Mouse (Mus musculus): ENCODE data around the gene Wipi1. TPM values are rescaled to one million over a fixed set of nuclear protein-coding genes. Genes with fewer than 3 reads are reported as not detected.

Gene Wipi1
- total RNA-seq, 1 experiment = 6.6 TPM

- Histone ChIP-seq H3K4me3 (ENCODE audit: insufficient read depth in 1 of 2, low read depth in 1 of 2, low read length in 2 of 2, poor library complexity in 1 of 2, severe bottlenecking in 1 of 2) (no peak overlapping the region), H3K27ac (ENCODE audit: insufficient read depth, low read depth, low read length, poor library complexity, severe bottlenecking) (no peak overlapping the region), H3K36me3 (ENCODE audit: control insufficient read depth, insufficient read depth, low read length, poor library complexity, severe bottlenecking) (no peaks in the 10 kb centered on the region), H3K9me3 (ENCODE audit: control insufficient read depth, insufficient read depth, low read depth, low read length) (no peaks in the 10 kb centered on the region), H3K9ac (ENCODE audit: insufficient read depth, low read depth, low read length, poor library complexity, severe bottlenecking) (no peak overlapping the region), H3K4me1 (ENCODE audit: control insufficient read depth in 2 of 2, insufficient read depth in 2 of 2, low read length in 2 of 2, poor library complexity in 1 of 2) (no peaks in the 10 kb centered on the region; a peak in 1 of 4 replicates)
- TF ChIP-seq HCFC1 (IDR thresholded peaks at IDR 0.05; ENCODE audit: borderline replicate concordance, insufficient read depth, low read length) = no peak
- TF ChIP-seq MAFK (IDR thresholded peaks at IDR 0.05; ENCODE audit: insufficient read depth, low read depth, low read length) = no peak
- TF ChIP-seq ZC3H11A (IDR thresholded peaks at IDR 0.05; ENCODE audit: borderline replicate concordance, low read depth, low read length) = no peak
- no peak for TF ChIP-seq ZNF384 (IDR thresholded peaks at IDR 0.05; ENCODE audit: low read depth, low read length)
- TF ChIP-seq CHD2 (IDR thresholded peaks at IDR 0.05; ENCODE audit: low read depth, low read length) = no peak
- no peak for DNase-seq (ENCODE audit: low read depth, low spot score)
- in situ Hi-C loops (cut with MboI; ENCODE audit: low sequenced_read_pairs in 2 of 2, unreplicated experiment in 2 of 2) = no loop called here
Measured at GRCm38 (mm10) chr11:109536939-109537338, 74.8 kb downstream of the Wipi1 start.

GRCm38 (mm10) chr11:109535966-109536365 lies 75.8 kb downstream of the Wipi1 start:
- no peak overlapping the region for H3K27ac ChIP-seq (ENCODE audit: insufficient read depth, low read depth, low read length, poor library complexity, severe bottlenecking)
- H3K4me3 ChIP-seq (ENCODE audit: insufficient read depth in 1 of 2, low read depth in 1 of 2, low read length in 2 of 2, poor library complexity in 1 of 2, severe bottlenecking in 1 of 2) = no peak overlapping the region
- in situ Hi-C loops (cut with MboI; ENCODE audit: low sequenced_read_pairs in 2 of 2, unreplicated experiment in 2 of 2) = no loop called here
- no peaks in the 10 kb centered on the region for H3K36me3 ChIP-seq (ENCODE audit: control insufficient read depth, insufficient read depth, low read length, poor library complexity, severe bottlenecking)
- no peak for TF ChIP-seq ZNF384 (IDR thresholded peaks at IDR 0.05; ENCODE audit: low read depth, low read length)
- TF ChIP-seq ZC3H11A (IDR thresholded peaks at IDR 0.05; ENCODE audit: borderline replicate concordance, low read depth, low read length) = no peak
- no peak for TF ChIP-seq HCFC1 (IDR thresholded peaks at IDR 0.05; ENCODE audit: borderline replicate concordance, insufficient read depth, low read length)
- TF ChIP-seq MAFK (IDR thresholded peaks at IDR 0.05; ENCODE audit: insufficient read depth, low read depth, low read length) = no peak
- TF ChIP-seq CHD2 (IDR thresholded peaks at IDR 0.05; ENCODE audit: low read depth, low read length) = no peak
- no peak for DNase-seq (ENCODE audit: low read depth, low spot score)
- no peaks in the 10 kb centered on the region; a peak in 1 of 4 replicates for H3K4me1 ChIP-seq (ENCODE audit: control insufficient read depth in 2 of 2, insufficient read depth in 2 of 2, low read length in 2 of 2, poor library complexity in 1 of 2)
- no peak overlapping the region for H3K9ac ChIP-seq (ENCODE audit: insufficient read depth, low read depth, low read length, poor library complexity, severe bottlenecking)
- H3K9me3 ChIP-seq (ENCODE audit: control insufficient read depth, insufficient read depth, low read depth, low read length) = no peaks in the 10 kb centered on the region

- H3K27ac ChIP-seq (ENCODE audit: insufficient read depth, low read depth, low read length, poor library complexity, severe bottlenecking) = no peak overlapping the region
- H3K36me3 ChIP-seq (ENCODE audit: control insufficient read depth, insufficient read depth, low read length, poor library complexity, severe bottlenecking) = no peaks in the 10 kb centered on the region
- H3K9ac ChIP-seq (ENCODE audit: insufficient read depth, low read depth, low read length, poor library complexity, severe bottlenecking) = no peak overlapping the region
- H3K4me1 ChIP-seq (ENCODE audit: control insufficient read depth in 2 of 2, insufficient read depth in 2 of 2, low read length in 2 of 2, poor library complexity in 1 of 2) = no peaks in the 10 kb centered on the region
- DNase-seq (ENCODE audit: low read depth, low spot score) = no peak
- H3K9me3 ChIP-seq (ENCODE audit: control insufficient read depth, insufficient read depth, low read depth, low read length) = no peaks in the 10 kb centered on the region
- in situ Hi-C loops (cut with MboI; ENCODE audit: low sequenced_read_pairs in 2 of 2, unreplicated experiment in 2 of 2) = no loop called here
- TF ChIP-seq CHD2 (IDR thresholded peaks at IDR 0.05; ENCODE audit: low read depth, low read length) (no peak), MAFK (IDR thresholded peaks at IDR 0.05; ENCODE audit: insufficient read depth, low read depth, low read length) (no peak), ZC3H11A (IDR thresholded peaks at IDR 0.05; ENCODE audit: borderline replicate concordance, low read depth, low read length) (no peak), HCFC1 (IDR thresholded peaks at IDR 0.05; ENCODE audit: borderline replicate concordance, insufficient read depth, low read length) (no peak), ZNF384 (IDR thresholded peaks at IDR 0.05; ENCODE audit: low read depth, low read length) (no peak)
- H3K4me3 ChIP-seq (ENCODE audit: insufficient read depth in 1 of 2, low read depth in 1 of 2, low read length in 2 of 2, poor library complexity in 1 of 2, severe bottlenecking in 1 of 2) = no peak overlapping the region
Measured at GRCm38 (mm10) chr11:109530030-109530429, 81.7 kb downstream of the Wipi1 start.

GRCm38 (mm10) chr11:109525571-109525970 lies 86.2 kb downstream of the Wipi1 start:
- Histone ChIP-seq H3K36me3 (ENCODE audit: control insufficient read depth, insufficient read depth, low read length, poor library complexity, severe bottlenecking) (no peaks in the 10 kb centered on the region), H3K27ac (ENCODE audit: insufficient read depth, low read depth, low read length, poor library complexity, severe bottlenecking) (no peak overlapping the region)

More at GRCm38 (mm10) chr11:109525571-109525970, 86.2 kb downstream of the Wipi1 start:
- no peak overlapping the region for H3K4me3 ChIP-seq (ENCODE audit: insufficient read depth in 1 of 2, low read depth in 1 of 2, low read length in 2 of 2, poor library complexity in 1 of 2, severe bottlenecking in 1 of 2)
- no peak for DNase-seq (ENCODE audit: low read depth, low spot score)
- H3K4me1 ChIP-seq (ENCODE audit: control insufficient read depth in 2 of 2, insufficient read depth in 2 of 2, low read length in 2 of 2, poor library complexity in 1 of 2) = peaks cover 0 to 2% of the 10 kb centered on the region in 2 experiments; a peak in 1 of 4 replicates
- H3K9me3 ChIP-seq (ENCODE audit: control insufficient read depth, insufficient read depth, low read depth, low read length) = no peaks in the 10 kb centered on the region
- TF ChIP-seq HCFC1 (IDR thresholded peaks at IDR 0.05; ENCODE audit: borderline replicate concordance, insufficient read depth, low read length) (no peak), ZNF384 (IDR thresholded peaks at IDR 0.05; ENCODE audit: low read depth, low read length) (no peak), MAFK (IDR thresholded peaks at IDR 0.05; ENCODE audit: insufficient read depth, low read depth, low read length) (no peak), ZC3H11A (IDR thresholded peaks at IDR 0.05; ENCODE audit: borderline replicate concordance, low read depth, low read length) (no peak), CHD2 (IDR thresholded peaks at IDR 0.05; ENCODE audit: low read depth, low read length) (no peak)
- in situ Hi-C loops (cut with MboI; ENCODE audit: low sequenced_read_pairs in 2 of 2, unreplicated experiment in 2 of 2) = no loop called here
- H3K9ac ChIP-seq (ENCODE audit: insufficient read depth, low read depth, low read length, poor library complexity, severe bottlenecking) = no peak overlapping the region
